Mouse (Mus musculus): ENCODE data around the gene Ost4.

Ost4 gene

DNA sequence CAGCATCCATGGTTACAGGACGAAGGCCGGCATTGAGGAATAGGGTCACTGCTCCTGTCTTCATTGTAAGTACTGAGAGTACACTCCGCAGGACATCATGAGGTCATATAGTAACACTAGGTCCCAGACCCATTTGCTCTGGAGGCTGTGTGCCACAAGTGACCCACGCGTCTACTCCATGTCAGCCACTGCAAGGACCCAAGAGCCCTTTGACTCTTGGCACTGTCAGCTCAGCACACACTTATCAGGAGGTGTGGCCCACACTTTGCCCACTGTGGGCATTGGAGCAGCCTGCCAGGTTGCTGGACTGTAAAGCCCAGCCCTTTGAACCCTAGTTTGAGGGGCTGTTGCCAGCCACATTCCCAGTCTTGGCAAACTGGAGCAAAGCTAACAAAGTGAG is 17.6 kb upstream of the Ost4 start:
- in situ Hi-C loops (cut with MboI, MseI): loop anchor here in 1 of 2 experiments (5.0 kb wide), 1 partner anchor 123 kb away; no protein-coding TSS in a partner anchor

DNA sequence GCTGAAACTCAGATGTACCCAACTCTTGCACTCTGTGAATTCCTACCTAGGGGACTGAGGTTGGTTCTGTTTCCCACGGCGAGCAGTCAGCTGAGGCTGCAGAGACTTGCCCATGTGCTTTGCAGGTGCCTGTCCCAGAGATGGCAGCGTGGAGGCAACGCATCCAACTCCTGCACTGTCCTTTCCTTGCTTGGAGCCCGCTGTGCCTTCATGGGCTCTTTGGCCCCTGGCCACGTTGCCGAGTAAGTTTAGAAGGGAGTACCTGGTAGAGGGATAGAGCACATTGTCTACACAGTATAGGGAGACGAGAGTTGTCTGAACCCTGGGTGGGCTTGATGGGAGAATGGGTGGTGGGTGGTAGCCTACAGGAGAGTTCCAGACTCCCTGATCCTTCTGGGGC is 17.0 kb upstream of the Ost4 start:
- in situ Hi-C loops (cut with MboI, MseI): loop anchor here in 1 of 2 experiments (5.0 kb wide), 1 partner anchor 122 kb away; no protein-coding TSS in a partner anchor

DNA sequence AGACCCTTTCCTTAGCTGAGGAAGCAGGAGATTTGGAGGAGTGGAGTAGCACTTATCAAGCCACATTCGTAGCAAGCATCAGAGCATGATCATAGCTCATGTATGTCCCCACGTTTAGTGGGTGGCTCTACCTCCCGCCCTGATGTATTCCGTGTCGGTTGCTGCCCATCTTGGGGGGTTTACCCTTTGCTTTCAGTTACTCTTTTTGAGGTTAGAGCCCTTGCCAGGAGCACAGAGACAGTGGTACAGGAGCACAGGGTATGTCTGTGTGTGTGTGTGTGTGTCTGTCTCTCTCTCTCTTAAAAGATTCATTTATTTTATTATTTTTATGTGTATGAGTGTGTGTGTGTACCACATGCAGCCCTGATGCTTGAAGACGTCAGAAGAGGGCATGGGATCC is 15.5 kb upstream of the Ost4 start:
- in situ Hi-C loops (cut with MboI, MseI): no loop called here

DNA sequence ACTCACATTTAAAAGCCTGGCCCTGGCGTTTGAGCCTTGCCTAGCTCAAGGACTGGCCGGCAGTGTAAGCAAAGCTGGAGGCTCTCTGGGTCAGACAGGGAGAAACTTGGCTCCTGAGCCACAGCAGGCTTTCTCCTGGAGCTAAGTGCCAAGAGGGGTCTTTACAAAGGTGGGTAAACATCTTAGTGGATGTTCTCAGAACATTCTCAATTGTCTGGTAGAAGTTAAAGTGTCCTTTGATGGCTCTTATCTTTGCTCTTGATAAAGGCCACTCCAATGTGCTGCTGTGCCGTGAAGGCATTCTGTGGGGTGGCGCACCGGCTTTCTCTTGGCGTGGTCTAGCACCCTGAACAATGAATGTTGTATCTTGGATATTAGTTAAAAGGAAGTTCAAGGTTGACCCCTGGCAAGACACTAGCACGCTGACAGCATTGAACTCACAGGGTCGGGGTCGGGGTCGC is 15.0 kb upstream of the Ost4 start:
- in situ Hi-C loops (cut with MboI, MseI): no loop called here

DNA sequence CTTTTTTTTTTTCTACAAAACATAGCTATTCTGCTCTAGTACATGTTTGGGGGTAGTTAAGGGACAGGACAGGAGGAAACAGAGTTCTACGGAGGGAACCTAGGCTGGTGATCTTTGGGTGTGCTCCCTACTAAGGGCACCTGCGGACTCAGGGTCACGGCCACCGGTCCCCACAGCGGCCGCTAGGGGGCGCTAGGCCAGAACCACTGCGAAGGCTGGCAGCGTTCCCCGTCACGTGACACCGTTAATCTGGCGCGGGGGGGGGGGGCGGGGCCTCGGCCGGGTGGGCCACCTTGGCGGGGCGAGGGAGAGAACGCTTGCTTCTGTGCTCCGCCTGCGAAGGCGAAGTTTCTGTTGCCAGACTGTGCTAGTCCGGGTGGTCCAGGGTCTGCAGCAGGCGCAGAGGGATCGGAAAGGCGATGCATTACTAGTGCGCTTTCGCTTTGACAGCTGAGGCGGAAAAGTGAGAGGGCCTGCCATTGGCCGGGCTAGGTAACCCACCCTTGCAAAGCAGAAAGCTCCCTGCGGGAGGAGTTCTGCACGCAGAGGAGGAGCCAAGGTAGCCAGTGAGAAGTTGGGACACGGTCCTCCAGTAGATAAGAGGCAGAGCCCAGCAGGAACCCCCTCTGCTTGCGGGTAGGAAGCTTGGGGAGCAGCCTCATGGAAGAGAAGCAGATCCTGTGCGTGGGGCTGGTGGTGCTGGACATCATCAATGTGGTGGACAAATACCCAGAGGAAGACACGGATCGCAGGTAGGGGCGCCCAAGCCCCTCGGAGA is 13.9 kb upstream of the Ost4 start, which contains the start of gene Khk:
Gene Khk (plus strand): TSS at position 176 of the 778 bp plus-strand sequence.
- in situ Hi-C loops (cut with MboI, MseI): no loop called here

DNA sequence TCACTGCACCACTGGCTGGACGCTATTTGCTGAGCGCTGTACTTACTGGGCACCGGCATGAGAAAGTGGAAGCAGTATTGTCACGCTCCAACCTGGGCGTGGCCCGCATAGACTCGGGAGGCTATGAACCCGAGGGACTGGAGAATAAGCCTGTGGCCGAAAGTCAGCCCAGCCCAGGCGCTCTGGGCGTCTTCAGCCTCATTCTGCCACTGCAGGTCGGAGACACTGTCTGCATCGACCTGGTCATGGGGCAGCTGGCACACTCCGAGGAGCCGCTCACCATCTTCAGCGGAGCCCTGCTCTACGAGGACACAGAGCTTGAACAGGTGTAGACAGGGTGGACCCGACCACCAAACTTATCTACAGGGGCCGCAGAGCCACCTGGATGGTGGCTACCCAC is 13.0 kb upstream of the Ost4 start:
- in situ Hi-C loops (cut with MboI, MseI): no loop called here

DNA sequence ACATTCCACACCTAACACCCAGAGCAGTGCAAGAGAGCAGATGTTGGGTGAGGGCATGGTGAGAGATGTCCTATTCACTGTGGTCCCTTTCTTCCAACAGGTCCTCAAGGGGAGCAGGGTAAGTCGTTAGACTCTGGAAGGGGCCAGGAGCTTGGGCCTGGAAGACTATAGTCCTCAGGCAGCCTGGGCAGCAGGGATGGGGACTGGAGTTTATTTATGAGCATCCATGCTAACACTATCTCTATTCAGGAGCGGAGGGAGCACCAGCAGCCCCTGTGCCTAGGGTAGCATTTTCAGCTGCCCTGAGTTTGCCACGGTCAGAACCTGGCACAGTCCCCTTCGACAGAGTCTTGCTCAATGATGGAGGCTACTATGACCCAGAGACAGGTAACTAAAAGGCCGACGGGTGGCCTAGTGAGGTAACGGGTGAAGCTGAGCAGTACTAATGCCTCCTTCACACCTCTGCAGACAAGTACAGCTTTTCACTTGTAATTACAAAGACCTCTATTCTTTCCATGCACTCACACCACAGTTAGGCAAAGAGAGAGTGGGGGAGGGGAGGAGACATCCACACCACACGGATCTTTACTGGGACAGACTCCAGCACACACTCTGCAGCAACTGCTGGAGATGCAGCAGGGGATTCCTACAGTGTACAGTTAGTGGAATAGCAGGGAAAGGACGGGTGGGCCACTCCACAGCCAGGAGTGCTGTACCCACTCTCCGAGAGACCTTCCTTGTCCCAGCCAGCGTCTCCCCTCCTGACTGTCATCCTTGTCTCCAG is 12.4 kb upstream of the Ost4 start:
- in situ Hi-C loops (cut with MboI, MseI): loop anchor here in 1 of 2 experiments (5.0 kb wide), 1 partner anchor 108 kb away; the partner anchor contains the start of gene Mapre3

DNA sequence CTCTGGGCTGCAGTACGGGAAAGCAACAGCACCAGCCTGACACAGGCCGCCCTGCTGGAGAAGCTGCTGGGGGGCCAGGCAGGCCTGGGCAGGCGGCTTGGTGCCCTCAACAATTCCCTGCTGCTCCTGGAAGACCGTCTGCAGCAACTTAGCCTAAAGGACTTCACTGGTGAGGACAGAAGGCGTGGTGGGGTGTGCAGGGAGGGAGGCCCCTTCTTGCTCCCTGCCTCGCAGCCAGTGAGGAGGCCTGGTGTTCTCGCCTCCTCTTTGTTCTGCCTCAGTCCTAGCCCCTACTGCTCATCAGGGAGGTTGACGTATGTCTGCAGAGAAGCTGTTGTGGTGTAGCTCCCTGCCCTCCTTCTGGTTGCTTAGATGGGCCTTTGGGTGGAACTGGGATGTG is 11.1 kb upstream of the Ost4 start:
- in situ Hi-C loops (cut with MboI, MseI): loop anchor here in 1 of 2 experiments (5.0 kb wide), 1 partner anchor 106 kb away; the partner anchor contains the start of gene Mapre3

DNA sequence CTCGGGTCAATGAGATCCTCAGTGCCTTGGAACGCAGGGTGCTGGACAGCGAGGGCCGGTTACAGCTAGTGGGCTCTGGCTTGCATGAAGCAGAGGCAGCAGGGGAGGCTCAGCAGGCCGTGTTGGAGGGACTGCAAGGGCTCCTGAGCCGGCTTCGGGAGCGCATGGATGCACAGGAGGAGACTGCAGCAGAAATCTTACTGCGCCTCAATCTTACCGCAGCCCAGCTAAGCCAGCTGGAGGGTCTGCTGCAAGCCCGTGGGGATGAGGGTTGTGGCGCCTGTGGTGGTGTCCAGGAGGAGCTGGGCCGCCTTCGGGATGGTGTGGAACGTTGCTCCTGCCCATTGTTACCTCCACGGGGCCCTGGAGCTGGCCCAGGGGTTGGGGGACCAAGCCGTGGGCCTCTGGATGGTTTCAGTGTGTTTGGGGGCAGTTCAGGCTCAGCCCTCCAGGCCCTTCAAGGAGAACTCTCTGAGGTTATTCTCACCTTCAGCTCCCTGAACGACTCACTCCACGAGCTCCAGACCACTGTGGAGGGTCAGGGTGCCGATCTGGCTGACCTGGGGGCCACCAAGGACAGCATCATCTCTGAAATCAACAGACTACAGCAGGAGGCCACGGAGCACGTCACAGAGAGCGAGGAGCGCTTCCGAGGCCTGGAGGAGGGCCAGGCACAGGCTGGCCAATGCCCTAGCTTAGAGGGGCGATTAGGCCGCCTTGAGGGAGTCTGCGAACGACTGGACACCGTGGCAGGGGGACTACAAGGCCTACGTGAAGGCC is 10.5 kb upstream of the Ost4 start:
- in situ Hi-C loops (cut with MboI, MseI): loop anchor here in 1 of 2 experiments (5.0 kb wide), 1 partner anchor 106 kb away; the partner anchor contains the start of gene Mapre3

DNA sequence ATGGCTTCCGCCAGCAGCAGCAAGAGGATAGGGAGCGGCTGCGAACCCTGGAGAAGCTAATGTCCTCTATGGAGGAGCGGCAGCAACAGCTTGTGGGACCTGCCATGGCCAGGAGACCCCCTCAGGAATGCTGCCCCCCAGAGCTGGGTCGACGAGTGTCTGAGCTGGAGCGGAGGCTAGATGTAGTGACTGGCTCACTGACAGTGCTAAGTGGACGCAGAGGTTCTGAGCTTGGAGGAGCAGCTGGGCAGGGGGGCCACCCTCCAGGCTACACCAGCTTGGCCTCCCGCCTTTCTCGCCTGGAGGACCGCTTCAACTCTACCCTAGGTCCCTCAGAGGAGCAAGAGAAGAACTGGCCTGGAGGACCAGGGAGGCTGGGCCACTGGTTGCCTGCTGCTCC is 9.8 kb upstream of the Ost4 start:
- in situ Hi-C loops (cut with MboI, MseI): loop anchor here in 1 of 2 experiments (5.0 kb wide), 1 partner anchor 105 kb away; the partner anchor contains the start of gene Mapre3

DNA sequence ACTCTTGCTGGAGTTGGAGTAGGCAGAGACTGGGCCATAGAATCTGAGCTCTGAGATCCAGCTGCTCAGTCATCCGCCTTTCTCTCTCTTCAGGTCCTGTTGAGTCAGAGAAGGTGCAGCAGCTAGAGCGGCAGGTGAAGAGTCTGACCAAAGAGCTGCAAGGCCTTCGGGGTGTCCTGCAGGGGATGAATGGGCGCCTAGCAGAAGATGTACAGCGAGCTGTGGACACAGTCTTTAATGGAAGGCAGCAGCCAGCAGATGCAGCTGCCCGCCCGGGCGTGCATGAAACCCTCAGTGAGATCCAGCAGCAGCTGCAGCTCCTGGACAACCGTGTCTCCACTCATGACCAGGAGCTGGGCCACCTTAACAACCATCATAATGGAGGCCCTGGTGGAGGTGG is 9.3 kb upstream of the Ost4 start:
- in situ Hi-C loops (cut with MboI, MseI): loop anchor here in 1 of 2 experiments (5.0 kb wide), 1 partner anchor 105 kb away; the partner anchor contains the start of gene Mapre3

DNA sequence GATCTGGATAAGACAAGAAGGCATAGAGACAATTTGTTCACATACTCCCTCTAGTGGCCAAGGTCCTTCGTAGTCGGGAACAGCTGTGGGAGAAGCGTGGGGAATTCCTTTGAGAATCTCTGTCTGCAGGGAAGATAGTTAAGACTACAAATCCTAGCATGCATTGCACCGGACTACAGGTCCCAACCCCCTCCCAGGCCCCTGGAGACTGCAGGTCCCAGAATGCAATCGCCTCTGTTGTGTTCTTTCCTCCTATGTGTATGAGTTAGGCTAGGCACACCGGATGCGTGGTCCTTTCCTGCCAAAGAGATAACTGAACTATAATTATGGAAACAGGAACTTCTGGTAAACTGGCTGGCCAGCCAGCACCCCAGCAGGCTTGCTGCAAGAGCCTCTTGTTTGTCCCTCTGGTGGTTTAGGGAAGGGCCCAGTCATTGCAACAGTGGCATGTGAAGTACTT is 8.4 kb upstream of the Ost4 start:
- in situ Hi-C loops (cut with MboI, MseI): loop anchor here in 1 of 2 experiments (5.0 kb wide), 1 partner anchor 104 kb away; the partner anchor contains the start of gene Mapre3

DNA sequence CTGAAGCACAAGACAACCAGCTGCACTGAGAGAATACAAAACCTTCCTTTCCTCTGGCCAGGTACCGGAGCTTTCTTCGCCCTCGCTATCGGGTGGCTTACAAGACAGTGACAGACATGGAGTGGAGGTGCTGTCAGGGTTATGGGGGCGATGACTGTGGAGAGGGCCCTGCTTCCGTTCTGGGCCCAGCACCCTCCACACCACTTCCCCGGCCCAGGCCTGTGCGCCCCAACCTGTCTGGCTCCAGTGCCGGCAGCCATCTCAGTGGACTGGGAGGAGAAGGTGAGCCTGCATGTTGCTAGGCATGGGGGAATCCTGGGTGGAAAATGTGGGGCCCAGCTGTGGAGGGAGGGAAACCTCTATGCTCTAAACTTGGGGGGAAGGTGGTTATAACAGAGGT is 7.9 kb upstream of the Ost4 start:
- in situ Hi-C loops (cut with MboI, MseI): loop anchor here in 1 of 2 experiments (5.0 kb wide), 1 partner anchor 103 kb away; the partner anchor contains the start of gene Mapre3

DNA sequence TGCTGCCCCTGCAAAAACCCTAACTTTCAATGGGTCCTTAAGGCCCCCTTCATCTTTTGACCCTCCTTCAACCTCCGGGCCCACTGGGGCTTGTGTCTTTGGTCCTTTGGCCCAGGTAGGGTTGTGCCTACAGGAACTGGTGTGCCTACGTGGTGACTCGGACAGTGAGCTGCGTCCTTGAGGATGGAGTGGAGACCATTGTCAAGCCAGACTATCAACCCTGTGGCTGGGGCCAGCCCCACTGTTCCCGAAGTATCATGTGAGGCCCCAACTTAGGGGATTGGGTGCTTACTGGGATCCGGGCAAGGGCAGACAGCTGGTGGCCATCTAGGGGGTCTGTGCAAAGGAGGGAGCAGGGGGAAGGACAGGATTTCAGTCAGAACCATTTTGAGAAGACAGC is 7.3 kb upstream of the Ost4 start:
- in situ Hi-C loops (cut with MboI, MseI): loop anchor here in 1 of 2 experiments (5.0 kb wide), 1 partner anchor 103 kb away; the partner anchor contains the start of gene Mapre3

DNA sequence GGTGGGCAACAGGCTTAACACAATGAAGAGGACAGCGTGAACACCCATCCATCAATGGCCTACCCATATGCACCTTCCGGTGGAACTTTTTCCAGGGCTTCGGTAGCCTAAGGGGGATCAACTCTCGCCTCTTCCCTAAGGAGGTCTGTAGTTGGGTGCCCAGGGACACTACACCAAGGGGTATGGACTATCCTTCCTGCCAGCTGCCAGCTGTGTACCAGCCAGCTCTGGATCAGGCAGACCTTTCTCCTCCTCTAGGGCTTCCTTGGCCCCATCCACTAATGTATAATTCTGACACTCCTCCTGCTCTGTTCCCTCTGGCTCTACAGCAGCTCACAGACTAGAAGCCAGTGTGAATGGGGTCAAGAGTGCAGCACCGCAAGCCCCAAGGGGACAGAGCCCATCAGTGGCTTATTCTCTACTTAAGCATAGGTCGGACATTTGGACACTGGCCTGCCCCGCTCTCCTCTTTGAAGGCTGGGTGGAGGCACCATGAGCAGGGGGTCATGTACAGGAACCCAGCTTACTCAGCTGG is 6.6 kb upstream of the Ost4 start:
- in situ Hi-C loops (cut with MboI, MseI): no loop called here

DNA sequence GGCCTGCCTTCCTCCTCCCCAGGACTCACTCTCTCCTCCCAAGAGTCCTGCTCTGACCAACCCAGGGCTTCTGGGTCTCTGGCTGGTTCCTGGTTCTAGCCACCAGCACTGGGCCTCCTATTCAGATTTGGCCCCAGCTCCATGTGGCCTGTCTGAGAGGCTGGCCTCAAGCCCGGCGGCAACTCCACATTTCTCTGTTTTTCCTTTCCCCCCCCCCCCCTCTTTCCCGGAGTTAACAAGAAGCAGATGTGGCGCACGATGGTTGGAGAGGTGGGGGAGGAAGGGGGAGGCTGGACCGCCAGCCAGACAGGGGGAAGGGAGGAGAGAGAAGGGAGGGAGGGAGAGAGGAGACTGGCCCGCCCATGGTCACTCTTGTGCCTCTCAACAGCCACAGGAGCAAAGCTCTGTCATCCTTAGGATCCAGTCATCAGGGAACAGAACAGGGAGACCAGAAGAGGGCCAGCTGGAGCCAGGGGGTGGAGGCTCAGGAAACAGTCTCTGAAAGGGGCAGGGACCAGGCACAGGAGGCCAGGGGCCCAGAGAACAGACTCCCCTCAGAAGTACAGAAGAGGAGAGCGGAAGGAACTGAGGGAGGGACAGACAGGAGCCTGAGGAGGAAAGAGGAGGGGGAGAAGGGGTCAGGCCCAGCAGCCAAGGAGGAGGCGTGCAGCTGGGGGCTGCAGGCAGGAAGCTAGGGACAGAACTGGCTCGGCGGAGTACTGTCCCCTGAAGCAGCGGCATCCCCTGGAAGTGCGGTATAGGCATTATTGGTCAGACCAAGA is 5.7 kb upstream of the Ost4 start, which contains the start of gene Emilin1:
Gene Emilin1 (plus strand): TSS at position 343 of the 782 bp plus-strand sequence.
- in situ Hi-C loops (cut with MboI, MseI): no loop called here

DNA sequence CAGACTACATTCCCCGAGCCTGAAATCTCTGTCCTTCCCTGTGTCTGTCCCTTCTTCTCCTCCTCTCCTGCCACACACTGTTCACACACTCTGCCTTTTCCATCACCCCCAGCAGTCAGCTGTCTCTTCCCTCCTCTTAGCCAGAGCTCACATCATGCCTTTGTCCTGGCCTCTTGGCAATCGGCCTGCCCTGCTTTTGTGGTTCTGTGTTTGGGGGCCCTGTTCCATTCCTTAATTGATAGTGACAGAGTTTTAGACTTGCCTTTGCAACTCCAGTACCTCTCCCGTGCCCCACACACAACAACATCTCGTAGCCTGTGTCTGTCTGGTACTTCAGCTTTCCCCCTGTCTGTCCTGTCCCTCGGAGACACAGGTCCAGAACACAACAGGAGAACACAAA is 4.6 kb upstream of the Ost4 start:
- in situ Hi-C loops (cut with MboI, MseI): no loop called here

DNA sequence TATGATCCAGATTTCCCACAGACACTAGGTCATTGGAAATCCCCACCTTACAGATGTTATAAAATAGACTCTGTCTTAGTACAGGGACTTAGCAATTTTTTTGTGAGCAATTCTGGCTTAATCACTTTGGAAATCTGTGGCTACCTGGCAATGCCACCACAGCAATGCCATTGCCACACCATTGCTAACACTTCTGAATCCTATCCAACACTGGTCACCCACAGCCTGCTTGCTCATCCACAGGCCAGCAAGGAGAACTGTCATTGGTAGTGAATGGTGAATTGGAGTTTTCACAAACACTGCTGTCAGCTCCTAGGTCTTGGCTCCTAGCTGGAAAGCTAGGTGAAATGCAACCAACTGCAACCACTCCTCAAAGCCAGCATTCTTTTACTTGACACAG is 2.9 kb upstream of the Ost4 start:
- in situ Hi-C loops (cut with MboI, MseI): no loop called here

DNA sequence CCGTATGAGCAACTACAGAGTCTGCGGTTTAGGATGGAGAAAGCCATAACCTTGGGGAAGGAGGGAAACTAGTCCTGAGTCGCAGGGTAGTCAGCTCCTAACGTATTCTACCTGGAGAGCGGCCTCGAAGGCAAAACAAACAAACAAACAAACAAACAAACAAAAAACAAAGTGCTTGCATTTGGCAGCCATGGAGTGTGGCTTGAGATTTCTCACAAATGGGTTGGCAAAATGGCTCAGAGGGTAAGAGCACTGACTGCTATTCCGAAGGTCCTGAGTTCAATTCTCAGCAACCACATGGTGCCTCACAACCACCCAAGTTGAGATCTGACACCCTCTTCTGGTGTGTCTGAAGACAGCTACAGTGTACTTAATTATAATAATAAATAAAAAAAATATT is 2.3 kb upstream of the Ost4 start:
- in situ Hi-C loops (cut with MboI, MseI): loop anchor here in 1 of 2 experiments (10.0 kb wide), 1 partner anchor 285 kb away; the partner anchor contains the start of genes Eif2b4 and Snx17

DNA sequence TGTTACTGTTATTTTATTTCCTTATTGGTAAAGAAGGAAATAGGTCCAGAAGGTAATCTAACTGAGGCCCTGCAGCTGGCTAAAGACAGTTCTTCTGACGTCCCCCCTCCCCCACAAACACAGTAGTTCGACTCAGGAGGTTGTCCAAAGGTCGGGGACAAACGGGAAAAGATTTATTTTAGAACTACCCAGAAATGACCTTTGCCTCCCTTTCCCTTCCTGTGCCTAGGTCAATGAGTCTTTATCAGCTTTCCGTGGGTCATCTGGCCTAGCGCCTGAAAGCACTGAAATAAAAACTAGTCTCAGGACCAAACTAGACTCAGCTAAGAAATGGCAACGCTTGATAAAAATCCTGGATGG is 1.7 kb upstream of the Ost4 start:
- in situ Hi-C loops (cut with MboI, MseI): loop anchor here in 1 of 2 experiments (10.0 kb wide), 1 partner anchor 286 kb away; the partner anchor contains the start of genes Eif2b4 and Snx17

All from T-helper 17 cell (primary cell).